Mouse (Mus musculus): ENCODE results near the gene Prima1. TPM values are rescaled to one million over a fixed set of nuclear protein-coding genes. Genes with fewer than 3 reads are reported as not detected.

Gene Prima1
- total and polyA plus RNA-seq, 3 experiments = not detected

DNA sequence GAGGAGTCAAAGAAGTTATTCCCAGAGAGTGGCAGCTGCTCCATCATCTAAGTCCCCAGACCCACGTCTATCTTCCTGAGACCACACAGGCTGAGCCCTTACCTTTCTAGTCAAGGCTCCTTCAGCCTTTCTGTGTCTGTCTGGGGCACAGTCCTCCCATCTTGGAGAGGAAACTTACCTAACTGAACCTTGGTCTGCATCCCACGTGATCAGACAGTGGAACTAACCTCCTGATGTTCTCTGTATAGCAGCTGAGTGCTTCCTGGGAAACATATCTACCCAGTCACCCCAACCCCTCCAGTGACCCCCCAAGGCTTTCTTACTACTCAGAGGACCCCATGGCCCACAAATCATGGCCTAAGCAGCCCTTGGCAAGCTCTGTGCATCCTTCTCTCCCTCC is 6.1 kb downstream of the Prima1 start:
- no peak for DNase-seq (ENCODE audit: low read depth, low spot score)
- Histone ChIP-seq H3K9me3 (replicated peaks; ENCODE audit: insufficient read depth, low read length) (no peaks in the 10 kb centered on the region), H3K4me3 (ENCODE audit: control insufficient read depth in 1 of 2, insufficient read depth in 1 of 2, low read depth in 2 of 2, low read length in 2 of 2) (no peak overlapping the region), H3K27ac (ENCODE audit: control insufficient read depth, low read depth, low read length) (no peak overlapping the region), H3K79me2 (ENCODE audit: control insufficient read depth, insufficient read depth, low read length, poor library complexity) (no peaks in the 10 kb centered on the region), H3K9ac (ENCODE audit: control insufficient read depth, low read depth, low read length, poor library complexity, severe bottlenecking) (no peak overlapping the region), H3K27me3 (ENCODE audit: control insufficient read depth in 1 of 2, insufficient read depth in 2 of 2, low read length in 2 of 2) (no peaks in the 10 kb centered on the region), H3K36me3 (ENCODE audit: control insufficient read depth in 1 of 2, insufficient read depth in 2 of 2, low read length in 2 of 2) (no peaks in the 10 kb centered on the region), H3K4me1 (ENCODE audit: control insufficient read depth in 1 of 2, insufficient read depth in 2 of 2, low read length in 2 of 2) (no peaks in the 10 kb centered on the region)
- no peak for TF ChIP-seq NRF1 (IDR thresholded peaks at IDR 0.05; ENCODE audit: insufficient read depth, low read depth, low read length, poor library complexity, severe bottlenecking)
- no peak for TF ChIP-seq UBTF (IDR thresholded peaks at IDR 0.05; ENCODE audit: borderline replicate concordance, insufficient read depth, low read depth, low read length)
- TF ChIP-seq JUND (IDR thresholded peaks at IDR 0.05; ENCODE audit: low read depth, low read length) = no peak
- no peak for TF ChIP-seq SIN3A (IDR thresholded peaks at IDR 0.05; ENCODE audit: low read length)

DNA sequence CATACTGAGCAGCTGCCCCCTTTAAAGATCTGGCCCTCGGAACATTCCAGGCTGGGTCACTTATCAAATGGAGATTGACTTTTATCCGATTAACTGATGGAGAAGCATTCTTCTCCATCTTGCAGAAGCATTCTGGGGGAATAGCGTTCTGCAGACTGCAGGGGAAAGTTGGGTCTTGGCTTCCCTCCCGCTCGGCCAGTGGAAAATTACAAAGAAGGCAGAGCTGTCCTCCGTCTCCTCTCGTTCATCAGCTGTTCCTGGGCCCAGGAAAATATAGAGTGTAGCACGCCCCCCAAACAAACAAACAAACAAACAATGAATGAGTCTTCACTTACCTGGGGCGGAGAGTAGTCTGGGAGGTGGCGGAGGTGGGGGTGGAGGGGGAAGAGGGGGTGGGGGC is 6.7 kb downstream of the Prima1 start:
- Histone ChIP-seq H3K9me3 (replicated peaks; ENCODE audit: insufficient read depth, low read length) (no peaks in the 10 kb centered on the region), H3K4me1 (ENCODE audit: control insufficient read depth in 1 of 2, insufficient read depth in 2 of 2, low read length in 2 of 2) (no peaks in the 10 kb centered on the region), H3K79me2 (ENCODE audit: control insufficient read depth, insufficient read depth, low read length, poor library complexity) (no peaks in the 10 kb centered on the region), H3K9ac (ENCODE audit: control insufficient read depth, low read depth, low read length, poor library complexity, severe bottlenecking) (no peak overlapping the region), H3K4me3 (ENCODE audit: control insufficient read depth in 1 of 2, insufficient read depth in 1 of 2, low read depth in 2 of 2, low read length in 2 of 2) (no peak overlapping the region), H3K36me3 (ENCODE audit: control insufficient read depth in 1 of 2, insufficient read depth in 2 of 2, low read length in 2 of 2) (no peaks in the 10 kb centered on the region), H3K27me3 (ENCODE audit: control insufficient read depth in 1 of 2, insufficient read depth in 2 of 2, low read length in 2 of 2) (no peaks in the 10 kb centered on the region), H3K27ac (ENCODE audit: control insufficient read depth, low read depth, low read length) (no peak overlapping the region)
- DNase-seq (ENCODE audit: low read depth, low spot score) = no peak
- TF ChIP-seq E2F4 (IDR thresholded peaks at IDR 0.05; ENCODE audit: borderline replicate concordance, low read depth, low read length) (no peak), RAD21 (IDR thresholded peaks at IDR 0.05; ENCODE audit: low read depth, low read length) (no peak), RCOR1 (IDR thresholded peaks at IDR 0.05; ENCODE audit: low read depth, low read length) (no peak), ZNF384 (IDR thresholded peaks at IDR 0.05; ENCODE audit: low read depth, low read length) (no peak), SIN3A (IDR thresholded peaks at IDR 0.05; ENCODE audit: low read length) (no peak), ELF1 (IDR thresholded peaks at IDR 0.05; ENCODE audit: low read depth, low read length) (no peak), KAT2A (conservative IDR thresholded peaks at IDR 0.05; ENCODE audit: low read depth, low read length) (no peak), SMC3 (IDR thresholded peaks at IDR 0.05; ENCODE audit: low read depth, low read length) (no peak), MAZ (IDR thresholded peaks at IDR 0.05; ENCODE audit: low read depth, low read length) (no peak), ZKSCAN1 (IDR thresholded peaks at IDR 0.05; ENCODE audit: low read depth, low read length) (no peak), USF1 (IDR thresholded peaks at IDR 0.05; ENCODE audit: low read depth, low read length) (no peak), POLR2AphosphoS2 (IDR thresholded peaks at IDR 0.05; ENCODE audit: low read length) (no peak), GATA1 (IDR thresholded peaks at IDR 0.05; ENCODE audit: low read depth, low read length) (no peak), JUND (IDR thresholded peaks at IDR 0.05; ENCODE audit: low read depth, low read length) (no peak), ZMIZ1 (IDR thresholded peaks at IDR 0.05; ENCODE audit: low read depth, low read length) (no peak), MYB (IDR thresholded peaks at IDR 0.05; ENCODE audit: low read depth, low read length) (no peak)
